Mouse (Mus musculus) lung, adult 2 months (tissue): ENCODE measurements around the gene Cacna1c.

ENCODE experiments used
- CTCF ChIP-seq: fragments of 200-500 bp; IDR thresholded peaks from 2 replicates; pipeline ENCODE4 v1.5.1; 2011; ENCODE audit warnings: mild to moderate bottlenecking, low read length, control low read depth; ENCODE audit not compliant: insufficient read depth
- POLR2A ChIP-seq: fragments of 200-500 bp; IDR thresholded peaks from 2 replicates; pipeline ENCODE4 v1.6.1; 2011; ENCODE audit warnings: low read depth, mild to moderate bottlenecking, control low read depth, low read length, borderline replicate concordance; ENCODE audit errors: extremely low read depth

DNA sequence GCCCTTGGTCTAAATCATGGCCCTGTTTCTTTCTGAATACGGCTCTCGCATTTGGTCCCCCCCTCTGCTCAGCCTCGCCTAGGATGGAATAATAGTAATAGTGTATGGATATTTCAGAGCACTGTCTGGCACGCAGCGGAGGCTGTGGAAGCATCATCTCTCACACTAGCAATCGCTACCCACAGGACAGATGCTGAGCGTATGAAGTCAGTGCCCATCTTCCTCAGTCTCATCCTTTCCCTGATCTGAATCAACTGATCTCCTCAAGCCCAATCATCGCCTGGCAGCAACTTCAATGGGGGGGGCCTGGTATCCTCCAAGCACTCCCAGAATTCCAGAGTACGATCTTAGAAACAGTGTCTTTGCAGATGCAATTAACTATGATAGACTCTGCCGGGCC, 518.2 kb downstream of the Cacna1c start:
- no peak for TF ChIP-seq CTCF
- no peak for TF ChIP-seq POLR2A
